In the genomic region with DNA sequence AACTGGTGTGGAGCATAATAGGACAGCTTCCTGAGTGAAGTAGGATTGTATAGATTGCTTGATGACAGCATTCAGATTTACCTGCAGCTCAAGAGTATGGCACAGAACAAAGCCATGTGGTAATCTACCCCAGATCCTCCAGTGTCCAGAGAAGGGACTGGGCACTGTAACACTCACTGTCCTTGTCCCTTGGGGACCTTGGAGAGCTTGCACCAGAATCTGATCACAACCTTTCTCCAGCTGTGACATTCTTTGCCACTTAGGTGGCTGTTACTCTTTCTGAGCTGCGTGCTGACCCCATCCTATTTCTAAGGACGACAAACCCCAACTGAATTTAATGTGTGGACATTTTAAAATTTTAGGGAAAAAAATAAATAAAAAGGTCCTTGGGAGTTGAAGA, we compare ENCODE assay signal across 22 mouse cellular contexts.
"Had no signal": no experiment of that assay in that cellular context is flagged by ENCODE, and none has a peak within 500 bp of the region (broad histone marks: within the 10 kb centered on the region; RNA-seq: fewer than 3 reads in every experiment).

No protein-coding gene starts in this region.

- H3K9me3 ChIP-seq: hindbrain, embryonic 13.5 days; hindbrain, embryonic 15.5 days; kidney, embryonic 15.5 days; limb, embryonic 13.5 days; limb, embryonic 15.5 days; liver, embryonic 12.5 days had no signal

- H3K4me3 ChIP-seq: hindbrain, embryonic 13.5 days; hindbrain, embryonic 15.5 days; kidney, embryonic 15.5 days; limb, embryonic 13.5 days; limb, embryonic 15.5 days; liver, embryonic 12.5 days had no signal

- H3K4me2 ChIP-seq: heart, embryonic 11.5 days; hindbrain, embryonic 13.5 days; hindbrain, embryonic 15.5 days; kidney, embryonic 15.5 days; limb, embryonic 13.5 days; limb, embryonic 15.5 days; liver, embryonic 12.5 days had no signal

- H3K4me1 ChIP-seq: hindbrain, embryonic 13.5 days; hindbrain, embryonic 15.5 days; liver, embryonic 12.5 days had no signal

- DNase-seq: gastrocnemius, postnatal 10 days; gastrocnemius, postnatal 25 days; heart, postnatal 10 days; kidney, adult 11 months; kidney, adult 2 months; kidney, adult 9 months; kidney, postnatal 14 days; kidney, postnatal 36 days; layer of hippocampus, adult 9-11 months; layer of hippocampus, postnatal 36 days; left cerebral cortex, postnatal 4 days had no signal

- H3K36me3 ChIP-seq: hindbrain, embryonic 13.5 days; hindbrain, embryonic 15.5 days; limb, embryonic 15.5 days; liver, embryonic 12.5 days had no signal

- H3K9ac ChIP-seq: hindbrain, embryonic 13.5 days; hindbrain, embryonic 15.5 days; kidney, embryonic 15.5 days; limb, embryonic 13.5 days; limb, embryonic 15.5 days; liver, embryonic 12.5 days; liver, embryonic 14.5 days had no signal

- H3K27me3 ChIP-seq: hindbrain, embryonic 13.5 days; hindbrain, embryonic 15.5 days; kidney, embryonic 15.5 days; limb, embryonic 13.5 days; liver, embryonic 12.5 days had no signal

- ATAC-seq: hindbrain, postnatal 0 days; intestine, embryonic 16.5 days; liver, embryonic 12.5 days had no signal

- H3K27ac ChIP-seq: hindbrain, embryonic 13.5 days; hindbrain, embryonic 15.5 days; hindbrain, postnatal 0 days; kidney, embryonic 15.5 days; kidney, postnatal 0 days; limb, embryonic 13.5 days; limb, embryonic 15.5 days; liver, embryonic 12.5 days; liver, embryonic 14.5 days had no signal
